Mouse (Mus musculus): ENCODE results near the gene Phf12.
"Not testable (repeated sequence)": the region's sequence is repeated elsewhere in the genome, so short reads cannot be mapped to it uniquely, and the experiment has no call there.

Gene Phf12

GRCm38 (mm10) chr11:78031389-78031788 is 48.8 kb downstream of the Phf12 start:
- DNase-seq (ENCODE audit: low read depth in 2 of 2, low spot score in 2 of 2), result no peak

GRCm38 (mm10) chr11:78031947-78032808 is 49.6 kb downstream of the Phf12 start, which contains the start of gene Dhrs13:
TSS of gene Dhrs13 (plus strand) at chr11:78032280.
- peak; percentile 85 for DNase-seq (ENCODE audit: low read depth in 2 of 2, low spot score in 2 of 2)

GRCm38 (mm10) chr11:78032809-78033195 is 50.2 kb downstream of the Phf12 start:
- DNase-seq (ENCODE audit: low read depth in 2 of 2, low spot score in 2 of 2), result no peak

DNA sequence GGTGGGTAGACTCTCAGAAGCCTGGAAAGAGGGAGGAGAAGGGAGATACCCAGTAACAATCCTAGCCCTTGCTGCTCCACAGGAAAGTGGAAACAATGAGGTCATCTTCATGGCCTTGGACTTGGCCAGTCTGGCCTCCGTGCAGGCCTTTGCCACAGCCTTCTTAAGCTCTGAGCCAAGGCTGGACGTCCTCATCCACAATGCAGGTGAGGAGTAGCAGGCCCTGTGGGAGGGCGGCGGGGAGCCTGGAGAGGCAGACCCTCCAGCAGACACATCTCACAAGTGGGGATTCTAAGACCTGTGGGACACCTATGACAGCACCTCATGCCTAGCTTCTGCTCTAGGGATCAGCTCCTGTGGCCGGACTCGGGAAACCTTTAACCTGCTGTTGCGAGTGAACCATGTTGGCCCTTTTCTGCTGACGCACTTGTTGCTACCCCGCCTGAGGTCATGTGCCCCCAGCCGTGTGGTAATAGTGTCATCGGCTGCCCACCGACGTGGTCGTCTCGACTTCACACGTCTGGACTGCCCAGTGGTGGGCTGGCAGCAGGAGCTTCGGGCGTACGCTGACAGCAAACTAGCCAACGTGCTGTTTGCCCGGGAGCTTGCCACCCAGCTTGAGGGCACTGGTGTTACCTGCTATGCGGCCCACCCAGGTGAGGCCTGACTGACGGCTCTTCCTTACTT is 51.5 kb downstream of the Phf12 start:
- DNase-seq (ENCODE audit: low read depth in 2 of 2, low spot score in 2 of 2), result no peak

GRCm38 (mm10) chr11:78036791-78037190 is 54.2 kb downstream of the Phf12 start:
- no peak for DNase-seq (ENCODE audit: low read depth in 2 of 2, low spot score in 2 of 2)

- DNase-seq (ENCODE audit: low read depth in 2 of 2, low spot score in 2 of 2), result peak in 1 of 2 experiments; percentile 39
These were observed 55.5 kb downstream of the Phf12 start, which contains the start of gene Flot2 for GRCm38 (mm10) chr11:78037831-78038752. TSS of gene Flot2 (plus strand) at chr11:78037931.

- no peak for DNase-seq (ENCODE audit: low read depth in 2 of 2, low spot score in 2 of 2)
These were observed 58.3 kb downstream of the Phf12 start for GRCm38 (mm10) chr11:78040878-78041277.

- DNase-seq (ENCODE audit: low read depth in 2 of 2, low spot score in 2 of 2), result not testable (repeated sequence)
These were observed 59.8 kb downstream of the Phf12 start for GRCm38 (mm10) chr11:78042290-78042870.

DNA sequence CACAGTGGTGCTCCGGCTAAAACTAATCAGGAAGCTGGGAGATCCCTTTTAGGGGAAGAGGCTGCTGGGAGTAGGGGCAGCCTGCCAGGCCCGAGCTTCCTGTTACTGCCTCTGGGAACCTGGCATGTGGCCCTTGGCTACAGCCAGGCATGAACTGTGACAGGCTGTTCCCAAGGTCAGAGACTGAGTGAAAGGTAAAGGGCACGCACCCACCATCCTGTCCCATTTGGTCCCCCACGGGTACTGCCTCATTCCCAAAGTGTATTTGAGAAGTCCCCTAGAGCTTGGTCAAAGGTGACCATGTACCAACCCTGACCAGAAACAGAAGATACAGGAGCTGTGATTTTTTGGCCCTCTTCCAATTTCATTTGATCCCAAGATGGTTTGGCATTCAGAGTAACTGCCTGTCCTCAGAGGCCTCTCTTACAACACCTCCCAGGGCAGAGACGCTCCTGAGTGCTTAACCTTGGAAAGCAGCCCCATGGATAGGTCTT is 62.3 kb downstream of the Phf12 start:
- DNase-seq (ENCODE audit: low read depth in 2 of 2, low spot score in 2 of 2), result no peak

DNA sequence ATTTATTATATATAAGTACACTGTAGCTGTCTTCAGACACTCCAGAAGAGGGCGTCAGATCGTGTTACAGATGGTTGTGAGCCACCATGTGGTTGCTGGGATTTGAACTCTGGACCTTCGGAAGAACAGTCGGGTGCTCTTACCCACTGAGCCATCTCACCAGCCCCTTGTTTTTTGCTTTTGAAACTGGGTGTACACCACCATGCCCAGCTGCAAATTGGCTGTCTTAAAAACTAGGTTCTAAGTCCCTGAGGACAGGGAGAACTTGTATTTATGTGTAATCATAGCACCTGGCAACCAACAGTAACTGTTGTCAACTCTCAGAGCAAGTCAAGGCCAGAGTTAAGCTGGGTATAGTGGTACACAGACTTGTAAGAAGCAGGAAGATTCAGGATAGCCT is 66.1 kb downstream of the Phf12 start:
- not testable (repeated sequence) for DNase-seq (ENCODE audit: low read depth in 2 of 2, low spot score in 2 of 2)

GRCm38 (mm10) chr11:78053078-78053477 is 70.5 kb downstream of the Phf12 start:
- DNase-seq (ENCODE audit: low read depth in 2 of 2, low spot score in 2 of 2), result no peak

GRCm38 (mm10) chr11:78056946-78057345 is 74.4 kb downstream of the Phf12 start:
- no peak for DNase-seq (ENCODE audit: low read depth in 2 of 2, low spot score in 2 of 2)

DNA sequence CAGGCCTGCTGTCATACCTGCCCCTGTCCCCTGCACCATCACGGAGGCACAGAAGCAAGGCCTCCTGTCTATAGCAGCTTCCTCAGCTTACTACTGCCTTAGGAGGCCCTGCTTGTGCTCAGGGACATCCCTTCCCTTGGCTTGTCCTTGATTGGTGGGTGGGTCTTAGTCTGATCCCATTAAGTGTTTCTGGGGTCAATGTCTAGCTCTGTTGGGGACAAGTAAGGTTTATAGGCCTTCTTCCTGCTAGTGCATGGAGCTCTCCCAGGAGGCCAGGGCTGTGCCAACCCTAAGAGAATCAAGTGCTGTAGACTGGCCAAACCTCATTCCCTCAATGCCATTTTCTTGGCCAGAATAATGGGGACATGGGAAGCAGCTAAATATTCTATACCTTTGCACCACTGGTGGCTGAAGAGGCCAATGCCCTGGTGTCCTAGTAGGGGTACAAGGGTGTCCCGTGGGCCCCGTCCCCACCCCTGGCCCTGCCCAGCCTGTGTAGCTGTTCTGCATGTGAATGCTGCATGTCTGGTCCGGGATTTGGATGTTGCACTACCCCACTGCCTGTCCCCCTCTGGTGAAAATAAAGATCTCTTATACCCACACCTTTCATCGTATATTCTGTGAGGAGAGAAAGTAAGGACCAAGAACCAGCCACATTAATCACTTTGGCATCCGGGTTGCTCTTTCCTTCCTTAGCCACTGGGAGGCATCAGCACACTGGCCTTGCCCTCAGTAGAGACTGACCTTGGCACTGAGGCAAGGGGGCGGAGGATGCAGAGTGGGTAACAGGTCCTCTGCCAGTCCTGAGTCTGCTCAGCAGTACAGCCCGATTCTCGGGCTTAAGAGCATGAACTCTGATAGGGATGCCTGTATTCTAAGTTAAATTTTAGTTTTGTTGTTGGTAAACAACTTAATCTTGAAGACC is 77.5 kb downstream of the Phf12 start:
- peak in 1 of 2 experiments; percentile 21 for DNase-seq (ENCODE audit: low read depth in 2 of 2, low spot score in 2 of 2)

- DNase-seq (ENCODE audit: low read depth in 2 of 2, low spot score in 2 of 2), result no peak
These were observed 80.0 kb downstream of the Phf12 start for GRCm38 (mm10) chr11:78062563-78062962.

GRCm38 (mm10) chr11:78065906-78066305 is 83.4 kb downstream of the Phf12 start:
- no peak for DNase-seq (ENCODE audit: low read depth in 2 of 2, low spot score in 2 of 2)

DNA sequence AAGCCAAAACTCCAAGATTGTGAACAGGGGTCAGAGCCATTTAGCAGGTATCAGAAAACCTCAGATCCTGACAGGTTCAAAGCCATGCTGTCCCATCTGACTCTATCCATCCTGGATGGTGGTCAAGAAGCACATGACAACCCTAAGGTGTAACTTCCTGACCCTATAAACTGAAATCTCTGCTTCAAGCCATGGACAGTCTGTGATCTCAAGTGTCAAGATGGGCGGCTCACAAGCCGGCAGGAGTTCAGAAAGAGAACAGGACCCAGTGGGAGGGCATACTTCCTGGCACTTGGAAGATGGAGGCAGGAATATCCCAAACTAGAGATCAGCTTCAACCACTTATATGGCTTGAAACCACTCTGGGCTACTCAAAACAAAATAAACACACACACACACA is 84.1 kb downstream of the Phf12 start:
- no peak for DNase-seq (ENCODE audit: low read depth in 2 of 2, low spot score in 2 of 2)

DNA sequence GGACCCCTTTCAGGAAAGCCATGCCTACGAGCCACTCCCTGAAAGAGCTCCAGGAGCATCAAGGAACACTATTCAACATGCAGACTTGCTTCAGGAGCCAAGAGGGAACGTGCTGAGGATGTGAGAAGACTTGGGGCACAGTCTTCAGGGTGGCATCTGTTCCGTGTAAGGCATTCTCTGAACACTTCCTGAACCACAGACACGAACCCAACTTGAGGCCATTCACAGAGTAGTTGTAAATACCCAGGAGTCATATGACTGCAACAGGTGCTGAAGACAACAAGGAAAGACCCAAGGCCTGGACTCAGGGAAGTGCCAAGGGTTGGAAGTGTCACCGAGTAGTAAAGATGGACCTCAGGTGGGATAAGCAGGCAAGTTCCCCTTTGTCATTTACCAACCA is 85.0 kb downstream of the Phf12 start:
- no peak for DNase-seq (ENCODE audit: low read depth in 2 of 2, low spot score in 2 of 2)

GRCm38 (mm10) chr11:78069130-78069529 is 86.6 kb downstream of the Phf12 start:
- no peak for DNase-seq (ENCODE audit: low read depth in 2 of 2, low spot score in 2 of 2)

- no peak for DNase-seq (ENCODE audit: low read depth in 2 of 2, low spot score in 2 of 2)
These were observed 87.1 kb downstream of the Phf12 start for GRCm38 (mm10) chr11:78069646-78070045.

GRCm38 (mm10) chr11:78071938-78072337 is 89.4 kb downstream of the Phf12 start:
- no peak for DNase-seq (ENCODE audit: low read depth in 2 of 2, low spot score in 2 of 2)

All from CD8-positive naive resting alpha-beta T cell, adult 2 months (primary cell).